Mouse (Mus musculus) forebrain, embryonic 16.5 days (tissue): ENCODE data around the gene Atp6v0a1. TPM values are rescaled to one million over a fixed set of nuclear protein-coding genes. Genes with fewer than 3 reads are reported as not detected.
A peak's percentile ranks its signal among the peaks of the same experiment; 100 is the strongest.

ENCODE experiments used
- ATAC-seq: fragments of 200-750 bp; cut with Nextera tagmentation; 2 replicates; pipeline ENCODE4 v1.8.0; 2017; ENCODE audit warnings: mild to moderate bottlenecking, moderate library complexity
- H3K27ac ChIP-seq: fragments of 300-500 bp; sonication (generic); 2 replicates; pipeline ENCODE4 v1.5.1; 2014; ENCODE audit warnings: low read length, control low read depth
- H3K27me3 ChIP-seq: fragments of 300-500 bp; sonication (generic); replicated peaks from 2 replicates; pipeline ENCODE4 v1.6.1; 2014; ENCODE audit warnings: low read length; ENCODE audit not compliant: control insufficient read depth, insufficient read depth
- H3K36me3 ChIP-seq: fragments of 300-500 bp; sonication (generic); 2 replicates; pipeline ENCODE4 v1.6.1; 2014; ENCODE audit not compliant: control insufficient read depth, insufficient read depth
- H3K4me1 ChIP-seq: fragments of 300-500 bp; sonication (generic); replicated peaks from 2 replicates; pipeline ENCODE4 v1.6.1; 2014; ENCODE audit warnings: low read length; ENCODE audit not compliant: control insufficient read depth, insufficient read depth
- H3K4me2 ChIP-seq: fragments of 300-500 bp; sonication (generic); 2 replicates; pipeline ENCODE4 v1.6.1; 2014; ENCODE audit warnings: mild to moderate bottlenecking, low read length, control low read depth
- H3K4me3 ChIP-seq: fragments of 300-500 bp; sonication (generic); replicated peaks from 2 replicates; pipeline ENCODE4 v1.5.1; 2014; ENCODE audit warnings: mild to moderate bottlenecking, low read length, control low read depth
- H3K9ac ChIP-seq: fragments of 300-500 bp; sonication (generic); replicated peaks from 2 replicates; pipeline ENCODE4 v1.6.1; 2014; ENCODE audit warnings: low read depth, low read length, control low read depth
- H3K9me3 ChIP-seq: fragments of 300-500 bp; sonication (generic); 2 replicates; pipeline ENCODE4 v1.6.1; 2016; ENCODE audit warnings: low read length; ENCODE audit not compliant: control insufficient read depth
- WGBS: fragments of 180-500 bp; shearing (Covaris S2); extraction: QIAGEN DNeasy Blood & Tissue Kit; methylation state at CpG from one replicate; pipeline ENCODE4 v1.1.7; 2014; 5-methylcytosine and 5-hydroxymethylcytosine counted together
- polyA plus RNA-seq: library from polyadenylated mRNA; unstranded; fragments of >200 nt; fragmentation: Nextera tagmentation; extraction: Ambion mirVana; gene quantifications from 2 replicates; pipeline ENCODE4 v1.2.1, GENCODE M21; 2015

Gene Atp6v0a1
- polyA plus RNA-seq, 1 experiment from 2014 or later, result 111 TPM

DNA sequence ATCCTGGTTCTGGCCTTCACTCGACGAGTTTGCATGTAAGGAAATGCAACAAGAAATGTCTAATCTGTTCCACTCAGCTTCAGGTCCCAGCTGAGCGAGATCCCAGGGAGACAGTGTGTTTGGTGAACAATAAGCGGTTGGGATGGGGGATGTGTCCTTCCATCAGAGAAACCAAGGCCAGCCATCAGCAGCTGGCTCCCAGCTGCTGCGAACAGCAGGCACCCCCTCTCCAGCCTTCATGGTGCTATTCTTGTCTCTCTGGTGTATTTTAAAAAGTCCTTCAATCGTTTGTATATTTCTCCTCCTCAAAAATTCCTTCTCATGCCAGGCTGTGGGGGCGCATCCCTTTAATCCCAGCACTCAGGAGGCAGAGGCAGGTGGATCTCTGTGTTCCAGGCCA lies 34.0 kb upstream of the Atp6v0a1 start:
- no peak overlapping the region for H3K9ac ChIP-seq
- H3K9me3 ChIP-seq, result no peaks in the 10 kb centered on the region
- peaks cover 27% of the 10 kb centered on the region for H3K27me3 ChIP-seq
- H3K27ac ChIP-seq, result no peak overlapping the region
- WGBS, result 72% methylated on average over 7 of the region's 7 CpGs
- no peak overlapping the region for H3K4me3 ChIP-seq
- ATAC-seq, result no peak
- no peak overlapping the region for H3K4me2 ChIP-seq
- no peaks in the 10 kb centered on the region for H3K36me3 ChIP-seq
- H3K4me1 ChIP-seq, result peaks cover 3% of the 10 kb centered on the region

DNA sequence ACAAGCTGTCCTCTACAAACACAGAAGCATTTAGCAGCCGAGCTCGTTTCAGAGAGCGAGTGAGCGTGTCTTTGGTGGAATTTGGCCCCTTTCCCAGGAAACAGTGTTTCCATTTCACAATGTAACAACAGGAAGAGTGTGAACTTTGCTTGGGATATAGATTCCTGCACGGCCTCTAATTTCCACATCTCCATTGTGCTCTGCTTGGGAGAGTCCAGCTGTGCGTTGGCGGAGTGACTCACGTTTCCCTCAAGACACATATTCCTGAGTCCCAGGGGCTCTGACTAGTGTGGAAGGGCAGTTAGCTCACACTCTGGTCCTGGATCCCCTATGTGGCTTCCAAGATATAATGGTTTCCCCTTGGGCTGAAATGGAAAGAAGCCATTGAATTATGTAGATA lies 29.4 kb upstream of the Atp6v0a1 start:
- H3K36me3 ChIP-seq, result no peaks in the 10 kb centered on the region
- no peak overlapping the region for H3K27ac ChIP-seq
- no peak overlapping the region for H3K4me2 ChIP-seq
- H3K27me3 ChIP-seq, result peaks cover 11% of the 10 kb centered on the region
- H3K4me3 ChIP-seq, result no peak overlapping the region
- no peak for ATAC-seq
- no peak overlapping the region for H3K9ac ChIP-seq
- 31% methylated on average over 8 of the region's 8 CpGs for WGBS
- H3K4me1 ChIP-seq, result peaks cover 4% of the 10 kb centered on the region
- H3K9me3 ChIP-seq, result no peaks in the 10 kb centered on the region

DNA sequence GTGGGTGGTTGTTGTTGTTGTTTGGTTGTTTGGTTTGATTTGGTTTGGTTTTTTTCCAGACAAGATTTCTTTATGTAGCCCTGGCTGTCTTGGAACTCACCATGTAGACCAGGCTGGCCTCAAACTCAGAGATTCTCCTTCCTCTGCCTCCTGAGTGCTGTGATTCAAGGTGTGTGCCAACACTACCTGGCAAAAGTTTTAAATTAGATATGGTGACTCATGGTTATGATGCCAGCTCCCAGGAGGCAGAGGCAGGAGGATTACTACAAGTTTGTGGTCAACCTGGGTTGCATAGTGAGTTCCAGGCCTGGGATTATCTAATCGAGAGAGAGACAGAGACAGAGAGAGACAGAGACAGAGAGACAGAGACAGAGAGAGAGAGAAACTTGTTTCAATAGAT lies 28.8 kb upstream of the Atp6v0a1 start:
- H3K4me3 ChIP-seq, result no peak overlapping the region
- no peaks in the 10 kb centered on the region for H3K9me3 ChIP-seq
- peaks cover 4% of the 10 kb centered on the region for H3K4me1 ChIP-seq
- no peak overlapping the region for H3K27ac ChIP-seq
- WGBS, result 55% methylated on average over 1 of the region's 1 CpGs
- ATAC-seq, result no peak
- H3K27me3 ChIP-seq, result peaks cover 11% of the 10 kb centered on the region
- H3K36me3 ChIP-seq, result no peaks in the 10 kb centered on the region
- H3K4me2 ChIP-seq, result no peak overlapping the region
- H3K9ac ChIP-seq, result no peak overlapping the region

DNA sequence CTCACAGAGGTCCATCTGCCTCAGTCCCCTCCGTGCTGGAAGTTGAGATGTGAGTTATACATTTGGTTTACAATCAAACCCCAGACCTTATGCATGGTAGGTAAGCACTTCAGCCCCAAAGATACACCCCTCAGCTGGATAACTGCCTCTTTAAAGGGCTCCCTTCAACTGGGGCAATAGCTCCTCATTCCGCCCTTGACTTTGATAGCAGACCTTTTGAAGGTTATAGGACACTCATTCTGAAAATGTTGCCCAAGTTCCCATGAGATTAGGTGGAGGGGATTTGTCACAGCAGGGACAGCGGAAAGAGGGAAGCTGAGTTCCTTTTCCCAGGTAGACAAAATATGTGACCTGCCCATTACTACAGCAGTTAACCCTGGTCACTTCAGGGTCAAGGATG lies 28.0 kb upstream of the Atp6v0a1 start:
- ATAC-seq, result no peak
- Histone ChIP-seq H3K9ac (no peak overlapping the region), H3K27ac (no peak overlapping the region), H3K36me3 (no peaks in the 10 kb centered on the region), H3K4me3 (no peak overlapping the region), H3K4me2 (no peak overlapping the region), H3K9me3 (no peaks in the 10 kb centered on the region), H3K4me1 (peaks cover 4% of the 10 kb centered on the region), H3K27me3 (peaks cover 11% of the 10 kb centered on the region)
- WGBS, result 61% methylated on average over 3 of the region's 3 CpGs

DNA sequence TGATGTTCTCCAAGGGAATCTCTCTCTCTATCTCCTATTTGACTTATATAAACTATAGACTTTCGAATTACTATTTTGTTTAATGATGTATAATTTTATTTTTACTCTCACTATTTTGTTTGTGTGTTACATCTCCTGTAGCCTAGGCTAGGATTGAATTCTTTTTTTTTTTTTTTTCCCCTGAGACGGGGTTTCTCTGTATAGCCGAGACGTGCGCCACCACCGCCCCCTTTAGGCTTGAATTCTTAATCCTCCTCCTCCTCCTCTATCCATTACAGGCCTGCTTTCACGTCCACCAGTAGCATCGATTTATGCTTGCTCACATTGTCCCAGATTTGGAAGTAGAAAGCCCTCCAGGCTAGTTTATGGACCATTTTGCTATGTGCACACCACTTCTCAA lies 27.2 kb upstream of the Atp6v0a1 start:
- no peak overlapping the region for H3K4me3 ChIP-seq
- no peaks in the 10 kb centered on the region for H3K36me3 ChIP-seq
- WGBS, result 17% methylated on average over 8 of the region's 8 CpGs
- ATAC-seq, result no peak
- peaks cover 4% of the 10 kb centered on the region for H3K4me1 ChIP-seq
- no peak overlapping the region for H3K27ac ChIP-seq
- H3K9ac ChIP-seq, result no peak overlapping the region
- no peaks in the 10 kb centered on the region for H3K9me3 ChIP-seq
- peaks cover 11% of the 10 kb centered on the region for H3K27me3 ChIP-seq
- no peak overlapping the region for H3K4me2 ChIP-seq

DNA sequence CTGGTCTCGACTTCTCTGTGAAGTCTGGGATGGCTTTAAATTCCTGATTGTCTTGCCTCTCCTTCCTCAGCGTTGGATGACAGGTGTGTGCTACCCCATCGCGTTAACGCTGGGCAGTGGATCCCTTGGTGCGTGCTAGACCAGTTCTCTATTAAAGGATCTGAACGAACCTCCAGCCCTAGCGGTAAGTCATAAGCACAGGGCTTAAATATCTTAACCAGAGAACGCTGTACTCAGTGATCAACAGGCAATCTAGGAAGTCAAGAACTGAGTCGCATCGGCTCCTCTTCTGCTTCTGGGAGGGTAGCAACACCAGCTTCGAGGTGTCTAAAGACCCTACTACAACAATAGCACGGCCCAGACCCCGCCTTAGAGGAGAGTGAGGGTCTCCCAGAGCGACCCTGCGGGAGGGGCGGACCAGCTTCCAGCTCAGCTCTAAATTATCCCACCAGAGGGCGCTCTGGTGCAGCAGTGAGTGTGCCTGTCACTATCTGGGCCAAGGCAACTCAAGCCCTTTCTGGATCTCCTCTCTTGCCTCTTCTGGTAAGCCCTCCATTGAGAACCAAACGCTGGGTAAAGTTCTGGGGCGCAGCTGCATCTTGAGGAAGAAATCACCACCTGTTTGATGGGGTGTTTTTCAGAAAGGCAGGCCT lies 26.0 kb upstream of the Atp6v0a1 start:
- Histone ChIP-seq H3K36me3 (no peaks in the 10 kb centered on the region), H3K4me1 (peaks cover 4% of the 10 kb centered on the region), H3K9ac (no peak overlapping the region; the same call in 1 of the 2 replicates), H3K4me3 (peak overlapping the region; percentile 34), H3K27me3 (peaks cover 11% of the 10 kb centered on the region), H3K9me3 (no peaks in the 10 kb centered on the region), H3K4me2 (peak overlapping the region; percentile 58), H3K27ac (no peak overlapping the region)
- ATAC-seq, result peak; percentile 67
- 2% methylated on average over 20 of the region's 20 CpGs for WGBS

DNA sequence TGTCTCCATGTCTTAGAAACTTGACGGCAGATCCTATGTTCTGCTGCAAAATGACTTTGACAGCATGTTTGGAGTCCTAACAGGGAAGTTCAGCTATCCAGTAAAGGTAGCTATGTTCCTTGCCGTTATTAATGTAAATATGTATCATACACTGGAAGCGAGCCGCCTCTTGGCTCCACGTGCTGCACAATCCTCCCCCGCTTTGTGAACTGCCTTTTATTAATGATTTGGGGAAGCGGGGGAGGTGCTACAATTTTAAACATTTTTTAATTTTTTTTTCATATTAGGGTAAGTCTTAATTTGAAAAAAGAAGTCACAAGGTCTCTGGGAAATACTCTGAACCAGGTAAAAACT lies 25.5 kb upstream of the Atp6v0a1 start:
- no peak overlapping the region for H3K9ac ChIP-seq
- H3K27ac ChIP-seq, result no peak overlapping the region
- 76% methylated on average over 7 of the region's 7 CpGs for WGBS
- no peaks in the 10 kb centered on the region for H3K9me3 ChIP-seq
- ATAC-seq, result no peak
- H3K4me1 ChIP-seq, result peaks cover 4% of the 10 kb centered on the region
- peaks cover 11% of the 10 kb centered on the region for H3K27me3 ChIP-seq
- H3K36me3 ChIP-seq, result no peaks in the 10 kb centered on the region
- H3K4me3 ChIP-seq, result no peak overlapping the region
- no peak overlapping the region for H3K4me2 ChIP-seq

DNA sequence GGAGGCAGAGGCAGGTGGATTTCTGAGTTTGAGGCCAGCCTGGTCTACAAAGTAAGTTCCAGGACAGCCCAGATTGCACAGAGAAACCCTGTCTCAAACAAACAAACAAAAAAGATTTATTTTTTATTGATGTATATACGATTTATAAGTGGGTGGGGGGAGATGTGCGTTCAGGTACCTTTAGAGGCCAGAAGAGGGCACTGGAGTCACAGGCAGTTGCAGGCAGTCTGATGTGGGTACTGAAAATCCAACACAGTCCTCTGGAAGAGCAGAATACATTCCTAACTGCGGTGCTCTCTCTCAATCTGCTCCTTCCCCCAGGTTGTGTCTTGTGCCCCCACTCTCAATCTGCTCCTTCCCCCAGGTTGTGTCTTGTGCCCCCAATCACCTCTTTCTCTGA lies 23.6 kb upstream of the Atp6v0a1 start:
- no peak overlapping the region for H3K9ac ChIP-seq
- H3K4me3 ChIP-seq, result no peak overlapping the region
- H3K36me3 ChIP-seq, result no peaks in the 10 kb centered on the region
- no peaks in the 10 kb centered on the region for H3K9me3 ChIP-seq
- H3K27ac ChIP-seq, result no peak overlapping the region
- peaks cover 11% of the 10 kb centered on the region for H3K27me3 ChIP-seq
- H3K4me1 ChIP-seq, result peaks cover 4% of the 10 kb centered on the region
- no peak overlapping the region for H3K4me2 ChIP-seq
- WGBS, result 63% methylated on average over 3 of the region's 3 CpGs
- ATAC-seq, result no peak

DNA sequence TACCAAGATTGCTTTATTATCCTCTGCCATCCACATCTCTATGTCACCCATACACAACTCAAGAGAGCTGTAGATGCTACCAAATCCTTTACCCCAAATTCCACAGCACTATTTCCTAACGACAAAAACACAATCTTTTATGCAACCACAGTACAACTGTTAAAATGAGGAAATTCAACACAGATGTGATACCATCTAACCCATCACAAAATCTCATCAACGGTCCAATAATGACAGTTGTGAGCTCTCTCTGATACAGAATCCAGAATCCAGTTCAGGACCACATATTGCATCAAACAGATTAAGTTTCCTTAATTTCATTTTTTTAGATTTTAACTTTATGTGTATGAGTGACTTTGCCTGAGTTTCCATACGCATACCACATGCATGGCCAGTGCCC lies 20.6 kb upstream of the Atp6v0a1 start:
- Histone ChIP-seq H3K9me3 (no peaks in the 10 kb centered on the region), H3K4me2 (no peak overlapping the region), H3K27me3 (no peaks in the 10 kb centered on the region), H3K9ac (no peak overlapping the region), H3K4me3 (no peak overlapping the region), H3K4me1 (no peaks in the 10 kb centered on the region; the same call in 1 of the 2 replicates), H3K36me3 (no peaks in the 10 kb centered on the region), H3K27ac (no peak overlapping the region)
- ATAC-seq, result no peak
- 87% methylated on average over 3 of the region's 3 CpGs for WGBS

DNA sequence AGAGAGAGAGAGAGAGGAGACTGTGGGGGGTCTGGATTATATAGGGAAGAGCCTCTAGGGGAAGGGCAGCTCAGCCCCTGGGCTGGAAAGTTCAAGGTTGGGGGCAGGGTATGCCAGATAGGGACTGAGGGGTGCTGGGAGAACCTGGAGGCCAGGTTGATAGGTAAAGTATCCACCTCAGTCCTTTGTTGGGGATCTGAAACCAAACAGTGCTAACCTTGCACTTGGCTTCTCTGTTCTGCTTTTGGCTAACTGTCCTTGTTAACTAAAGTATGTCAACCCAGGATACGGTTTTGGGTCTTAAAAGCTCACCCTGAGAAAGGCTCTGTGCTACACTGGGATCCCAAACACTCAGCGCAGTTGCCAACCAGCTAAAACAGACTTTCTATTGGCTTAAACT lies 19.6 kb upstream of the Atp6v0a1 start:
- no peak overlapping the region for H3K4me3 ChIP-seq
- H3K9ac ChIP-seq, result no peak overlapping the region
- no peak for ATAC-seq
- H3K27me3 ChIP-seq, result no peaks in the 10 kb centered on the region
- no peaks in the 10 kb centered on the region for H3K36me3 ChIP-seq
- no peaks in the 10 kb centered on the region for H3K9me3 ChIP-seq
- 69% methylated on average over 2 of the region's 2 CpGs for WGBS
- H3K4me2 ChIP-seq, result no peak overlapping the region
- H3K27ac ChIP-seq, result no peak overlapping the region
- H3K4me1 ChIP-seq, result no peaks in the 10 kb centered on the region
